Mouse (Mus musculus): ENCODE data around the gene Slc34a3.

The Slc34a3 gene

DNA sequence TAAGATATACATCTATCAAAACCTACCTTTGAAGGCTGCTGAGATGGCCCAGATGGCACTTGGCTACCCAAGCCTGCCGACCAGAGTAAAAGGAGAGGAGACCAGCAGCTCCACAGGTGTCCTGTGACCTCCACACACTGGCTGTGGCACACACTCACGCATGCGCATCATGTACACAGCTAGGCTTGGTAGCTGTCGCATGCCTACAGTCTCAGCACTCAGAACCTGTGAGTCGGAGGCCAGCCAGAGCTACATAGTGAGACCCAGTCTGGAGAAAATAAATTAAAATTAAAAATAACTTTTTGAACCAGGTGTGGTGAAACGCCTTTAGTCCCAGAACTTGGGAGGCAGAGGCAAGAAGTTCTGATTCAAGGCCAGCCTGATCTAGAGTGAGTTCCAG, 46.3 kb downstream of the Slc34a3 start:
- DNase-seq: no peak

DNA sequence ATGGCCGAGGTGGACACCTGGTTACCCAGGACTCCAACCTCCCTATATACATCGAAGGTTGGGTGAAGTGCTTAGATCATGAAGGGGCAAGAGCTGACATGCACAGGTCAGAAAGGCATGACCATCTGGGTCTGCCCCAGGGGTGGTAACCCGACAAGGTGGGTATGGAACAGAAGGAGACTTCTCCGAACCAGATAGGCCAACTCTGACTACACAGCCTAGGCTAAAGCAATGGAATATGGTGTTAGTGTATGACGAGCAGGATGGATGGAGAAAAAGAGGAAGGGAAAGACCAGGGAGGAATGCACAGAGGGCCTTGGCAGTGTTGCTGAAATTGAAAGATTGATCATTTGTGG, 47.6 kb downstream of the Slc34a3 start:
- DNase-seq: no peak

DNA sequence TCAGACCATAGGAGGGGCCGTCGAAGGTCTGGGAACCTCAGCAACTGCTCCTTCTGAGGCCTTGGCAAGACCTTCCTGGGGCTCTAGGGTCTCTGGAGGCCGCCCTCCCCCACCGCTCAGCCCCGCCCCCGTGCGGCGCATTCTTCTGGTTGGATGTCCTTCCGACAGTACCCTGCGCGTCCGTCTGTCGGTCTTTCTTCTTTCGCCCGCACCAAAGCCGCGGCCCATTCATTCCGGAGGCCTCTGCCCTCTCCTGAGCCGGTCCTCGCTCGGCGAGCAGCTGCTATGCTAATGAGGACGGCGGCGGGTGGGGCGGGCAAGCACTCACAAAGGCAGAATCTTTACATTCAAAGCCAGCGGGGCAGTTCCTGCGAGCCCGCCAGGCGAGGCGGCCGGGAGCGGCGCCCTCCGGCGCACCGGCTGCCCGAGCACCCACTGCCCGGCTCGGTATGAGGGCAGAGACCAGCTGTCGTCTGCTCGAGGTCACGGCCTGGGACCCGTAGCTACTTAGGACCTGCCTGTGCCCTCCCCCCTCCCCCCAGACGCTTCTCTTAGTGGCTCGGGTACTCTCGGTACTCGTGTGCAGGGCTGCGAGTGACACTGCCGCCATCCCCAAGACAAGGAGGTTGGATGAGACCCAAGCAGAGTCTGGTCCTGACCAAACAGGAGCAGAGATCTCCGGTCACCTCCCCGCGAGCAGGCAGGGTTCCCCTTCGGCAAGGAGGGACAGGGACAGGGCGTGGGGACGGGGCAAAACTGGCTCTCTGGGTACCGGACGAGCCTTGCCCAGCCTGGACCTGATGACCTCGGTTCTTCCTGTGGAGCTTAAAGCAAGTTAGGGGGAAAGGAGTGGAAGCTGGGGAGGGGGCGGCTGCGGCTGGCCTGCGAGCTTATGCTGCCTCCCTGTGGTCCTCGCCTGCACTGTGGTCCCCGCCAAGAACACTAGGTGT, 48.3 kb downstream of the Slc34a3 start:
- peak; percentile 72 for DNase-seq

DNA sequence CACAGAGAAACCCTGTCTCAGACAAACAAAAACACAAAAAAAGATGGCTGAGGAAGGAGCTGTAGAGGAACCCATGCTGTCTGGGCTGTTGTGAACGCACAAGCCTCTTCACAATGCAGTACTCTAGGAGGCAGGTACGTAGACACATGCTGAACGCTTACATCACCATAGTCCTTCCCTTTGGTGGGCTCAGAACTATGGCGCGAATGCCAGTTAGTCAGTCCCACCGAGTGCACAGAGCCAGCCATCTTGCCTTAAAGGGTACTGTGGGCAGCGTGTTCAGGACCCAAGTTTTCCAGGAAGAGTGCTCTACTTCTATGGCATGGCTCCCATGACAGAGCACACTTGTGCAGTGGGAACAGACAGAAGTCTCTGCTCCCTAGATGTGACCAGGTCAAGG, 49.7 kb downstream of the Slc34a3 start:
- no peak for DNase-seq

DNA sequence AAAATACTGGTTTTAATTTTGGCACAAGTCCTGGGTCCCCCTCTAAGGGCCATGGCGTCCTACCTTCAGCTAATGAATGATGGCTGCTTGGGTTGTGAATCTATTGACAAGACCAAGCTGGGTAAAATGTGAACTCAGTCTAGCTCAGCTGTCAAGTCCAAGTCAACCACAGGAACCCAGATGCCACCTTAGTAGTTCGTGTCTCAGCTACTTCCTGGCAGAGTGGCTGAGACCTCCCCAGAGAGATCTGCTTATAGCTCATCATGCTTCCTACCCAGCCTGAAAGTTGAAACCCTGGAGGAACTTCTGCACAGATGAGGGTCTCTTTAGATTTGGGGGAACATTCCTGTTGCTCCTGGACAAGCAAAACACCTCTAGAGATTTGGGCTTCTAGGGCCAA, 50.8 kb downstream of the Slc34a3 start:
- DNase-seq: peak; percentile 43

DNA sequence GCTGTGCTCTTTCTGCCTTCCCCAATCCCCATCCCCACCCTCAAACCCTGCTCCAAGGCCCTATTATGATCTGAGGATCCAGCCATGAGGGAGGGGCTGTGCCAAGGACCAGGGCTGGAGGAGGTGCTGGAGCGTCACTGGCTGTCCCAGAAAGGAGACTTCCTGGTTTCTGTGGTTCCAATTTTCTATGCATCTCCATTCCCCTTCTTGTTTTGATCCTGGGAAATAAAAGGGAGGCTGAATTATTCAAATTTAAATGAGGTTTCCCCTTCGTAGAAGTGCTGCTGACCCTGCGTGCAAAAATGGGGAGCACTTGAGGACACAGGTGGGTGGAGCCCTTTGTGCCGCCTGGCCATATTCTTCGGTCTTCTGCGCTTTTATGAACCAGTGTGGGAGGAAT, 51.5 kb downstream of the Slc34a3 start:
- no peak for DNase-seq

DNA sequence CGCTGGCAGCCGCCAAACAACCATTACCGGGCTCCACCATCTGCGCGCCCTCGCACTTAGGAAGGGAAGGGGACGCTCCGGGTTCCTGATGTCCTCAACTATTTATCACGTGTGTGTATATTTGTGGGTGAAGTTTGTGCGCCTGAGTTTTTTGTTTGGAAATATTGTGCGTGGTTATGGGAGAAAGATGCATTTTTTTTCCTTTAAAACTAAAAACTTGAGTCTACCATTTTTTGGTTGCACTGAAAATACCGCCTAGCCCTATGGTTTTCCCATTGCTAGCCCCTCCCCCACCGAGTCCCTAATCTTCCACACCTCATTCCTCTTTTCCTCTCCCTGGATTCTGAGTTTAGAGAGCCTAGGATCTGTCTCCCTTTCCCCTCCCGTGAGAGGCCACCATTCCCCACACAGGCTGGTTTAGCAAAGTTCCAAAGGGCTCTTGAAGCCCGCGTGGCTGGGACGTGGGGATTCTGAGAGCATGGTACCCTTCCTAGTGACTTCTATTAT, 52.2 kb downstream of the Slc34a3 start:
- DNase-seq: peak; percentile 19

DNA sequence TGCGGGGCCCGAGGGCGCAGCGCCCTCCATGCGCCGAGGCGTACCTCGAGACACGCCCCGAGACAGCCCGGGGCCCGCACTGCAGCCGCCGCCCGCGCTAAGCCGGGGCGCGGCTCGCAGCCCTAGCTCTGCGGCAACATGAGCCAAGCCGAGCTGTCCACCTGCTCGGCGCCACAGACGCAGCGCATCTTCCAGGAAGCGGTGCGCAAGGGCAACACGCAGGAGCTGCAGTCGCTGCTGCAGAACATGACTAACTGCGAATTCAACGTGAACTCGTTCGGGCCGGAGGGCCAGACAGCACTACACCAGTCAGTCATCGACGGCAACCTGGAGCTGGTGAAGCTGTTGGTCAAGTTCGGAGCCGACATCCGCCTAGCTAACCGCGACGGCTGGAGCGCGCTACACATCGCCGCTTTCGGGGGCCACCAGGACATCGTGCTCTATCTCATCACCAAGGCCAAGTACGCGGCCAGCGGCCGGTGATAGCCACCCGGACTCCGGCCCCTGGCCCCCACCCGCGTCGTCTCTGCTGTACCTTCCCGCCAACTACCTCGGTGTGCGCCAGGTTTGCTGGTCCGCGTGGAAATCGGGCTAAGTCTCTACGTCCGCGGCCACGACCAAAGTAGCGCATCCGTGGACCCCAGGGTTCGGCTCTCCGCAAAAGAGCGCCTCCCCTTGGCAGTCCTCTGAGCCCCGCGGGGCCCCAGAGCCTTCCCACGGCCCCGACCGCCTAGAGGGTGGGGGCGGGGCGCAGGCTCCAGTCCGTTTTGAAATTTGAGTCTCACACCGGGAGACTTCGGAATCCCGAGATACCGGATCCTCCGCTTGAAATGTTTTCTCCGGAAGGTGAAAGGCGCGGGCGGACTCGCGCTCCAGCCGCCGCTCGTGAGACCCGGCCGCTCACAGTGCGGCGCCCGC, 52.9 kb downstream of the Slc34a3 start:
- peak; percentile 65 for DNase-seq

DNA sequence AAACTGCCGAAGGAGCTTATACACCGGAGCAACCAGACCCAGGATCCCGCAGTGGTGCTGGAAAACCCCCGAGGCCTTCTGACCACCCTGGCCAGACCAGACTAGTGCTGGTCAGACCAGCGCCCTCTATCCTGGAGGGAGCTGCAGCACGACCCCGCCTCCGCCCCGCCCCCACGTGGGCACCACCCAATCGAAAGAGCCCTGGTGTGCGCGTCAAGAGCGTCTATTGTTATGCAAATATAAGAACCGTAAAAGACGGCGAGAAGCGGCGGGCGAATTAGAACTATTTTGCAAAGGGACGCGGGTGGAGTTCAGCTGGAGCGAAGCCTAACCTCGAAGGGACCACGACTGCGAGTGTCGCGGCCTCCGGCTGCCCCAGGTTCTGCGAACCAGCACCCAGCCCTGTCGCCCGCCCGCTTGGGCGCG, 53.7 kb downstream of the Slc34a3 start, which contains the start of gene Nrarp:
Gene Nrarp (plus strand): TSS at position 281 of the 426 bp plus-strand sequence.
- DNase-seq: peak; percentile 93

DNA sequence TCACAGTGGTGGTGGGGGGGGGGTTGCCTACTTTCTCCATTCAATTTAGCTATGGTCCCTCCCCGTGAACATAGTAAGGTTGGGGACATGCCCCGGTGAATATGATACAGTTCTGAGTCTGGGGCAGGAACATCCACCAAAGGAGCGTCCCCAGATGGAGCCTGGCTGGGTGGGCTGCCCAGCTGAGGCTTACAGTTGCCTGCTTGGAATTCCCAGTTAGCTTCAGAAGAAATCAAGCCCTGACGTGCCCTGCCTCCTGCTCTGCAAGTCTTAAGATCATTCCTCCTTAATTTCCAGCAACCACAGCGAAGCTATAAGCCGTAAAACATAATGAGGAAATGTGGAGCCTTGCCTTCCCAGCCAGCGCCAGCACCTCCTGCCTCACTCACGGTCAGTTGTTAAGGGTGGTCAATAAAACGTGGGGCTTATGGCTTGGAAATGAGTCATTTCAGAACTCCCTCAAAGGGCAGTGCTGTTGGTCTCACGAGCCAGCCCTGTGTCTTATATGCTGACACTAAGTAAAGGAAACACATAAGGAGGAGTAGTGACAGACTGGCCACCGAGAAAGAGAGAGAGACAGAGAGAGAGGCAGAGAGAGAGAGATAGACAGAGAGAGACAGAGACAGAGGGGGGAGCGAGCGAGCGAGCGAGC, 54.5 kb downstream of the Slc34a3 start:
- no peak for DNase-seq

Measured in thymus, postnatal 14 days (tissue).